Mouse (Mus musculus) common myeloid progenitor, adult 5-6 weeks (primary cell): Measurements from ENCODE around the gene P2rx4. TPM values are rescaled to one million over a fixed set of nuclear protein-coding genes. Genes with fewer than 3 reads are reported as not detected.

Source experiments
- ATAC-seq: replicated peaks from 2 replicates; pipeline ENCODE4 v1.8.0; 2016; ENCODE audit warnings: low read depth, mild to moderate bottlenecking, moderate TSS enrichment, inconsistent platforms; ENCODE audit not compliant: poor library complexity, severe bottlenecking
- total RNA-seq: library from RNA; stranded (forward); fragments of 200-1000, 187-1606 nt; gene quantifications from 2 replicates; pipeline ENCODE4 v1.2.3, GENCODE M21; 2017

P2rx4 gene
- total RNA-seq, 1 experiment from 2014 or later = 12.1 TPM

GRCm38 (mm10) chr5:122747950-122748349, 40.6 kb downstream of the P2rx4 start:
- ATAC-seq = no peak

- ATAC-seq = no peak
Observed at GRCm38 (mm10) chr5:122754477-122754876, 47.1 kb downstream of the P2rx4 start.

GRCm38 (mm10) chr5:122755620-122756019, 48.3 kb downstream of the P2rx4 start:
- no peak for ATAC-seq

GRCm38 (mm10) chr5:122756144-122756543, 48.8 kb downstream of the P2rx4 start:
- ATAC-seq = no peak

- no peak for ATAC-seq
Observed at GRCm38 (mm10) chr5:122756680-122757079, 49.3 kb downstream of the P2rx4 start.

- no peak; the same call in 1 of the 2 replicates for ATAC-seq
Observed at GRCm38 (mm10) chr5:122763271-122764031, 56.1 kb downstream of the P2rx4 start.

GRCm38 (mm10) chr5:122764032-122764464, 56.7 kb downstream of the P2rx4 start:
- ATAC-seq = no peak

GRCm38 (mm10) chr5:122767283-122767682, 59.9 kb downstream of the P2rx4 start:
- no peak for ATAC-seq

- ATAC-seq = peak; percentile 62
Observed at GRCm38 (mm10) chr5:122769101-122769568, 61.8 kb downstream of the P2rx4 start.

- no peak for ATAC-seq
Observed at GRCm38 (mm10) chr5:122770304-122770703, 63.0 kb downstream of the P2rx4 start.

- peak; percentile 52 for ATAC-seq
Observed at GRCm38 (mm10) chr5:122770806-122771261, 63.5 kb downstream of the P2rx4 start.

GRCm38 (mm10) chr5:122771428-122771827, 64.1 kb downstream of the P2rx4 start:
- no peak for ATAC-seq

GRCm38 (mm10) chr5:122773756-122774155, 66.4 kb downstream of the P2rx4 start:
- ATAC-seq = no peak

- peak; percentile 51 for ATAC-seq
Observed at GRCm38 (mm10) chr5:122774743-122775611, 67.6 kb downstream of the P2rx4 start.

GRCm38 (mm10) chr5:122775646-122776286, 68.4 kb downstream of the P2rx4 start:
- no peak for ATAC-seq

GRCm38 (mm10) chr5:122777322-122777721, 70.0 kb downstream of the P2rx4 start:
- ATAC-seq = no peak

GRCm38 (mm10) chr5:122778231-122779226, 71.2 kb downstream of the P2rx4 start:
- ATAC-seq = no peak
